Mouse (Mus musculus) spleen, embryonic (tissue): ENCODE data around the gene Fbxw17.
"Not testable (repeated sequence)": the region's sequence is repeated elsewhere in the genome, so short reads cannot be mapped to it uniquely, and the experiment has no call there.

Source experiments
- CTCF ChIA-PET: fragments of 350-600 bp; sonication (Branson Sonifier 250); formaldehyde crosslinking; loops from one replicate; lab custom pipeline; 2022; lab: Charles Lee

Gene Fbxw17

DNA sequence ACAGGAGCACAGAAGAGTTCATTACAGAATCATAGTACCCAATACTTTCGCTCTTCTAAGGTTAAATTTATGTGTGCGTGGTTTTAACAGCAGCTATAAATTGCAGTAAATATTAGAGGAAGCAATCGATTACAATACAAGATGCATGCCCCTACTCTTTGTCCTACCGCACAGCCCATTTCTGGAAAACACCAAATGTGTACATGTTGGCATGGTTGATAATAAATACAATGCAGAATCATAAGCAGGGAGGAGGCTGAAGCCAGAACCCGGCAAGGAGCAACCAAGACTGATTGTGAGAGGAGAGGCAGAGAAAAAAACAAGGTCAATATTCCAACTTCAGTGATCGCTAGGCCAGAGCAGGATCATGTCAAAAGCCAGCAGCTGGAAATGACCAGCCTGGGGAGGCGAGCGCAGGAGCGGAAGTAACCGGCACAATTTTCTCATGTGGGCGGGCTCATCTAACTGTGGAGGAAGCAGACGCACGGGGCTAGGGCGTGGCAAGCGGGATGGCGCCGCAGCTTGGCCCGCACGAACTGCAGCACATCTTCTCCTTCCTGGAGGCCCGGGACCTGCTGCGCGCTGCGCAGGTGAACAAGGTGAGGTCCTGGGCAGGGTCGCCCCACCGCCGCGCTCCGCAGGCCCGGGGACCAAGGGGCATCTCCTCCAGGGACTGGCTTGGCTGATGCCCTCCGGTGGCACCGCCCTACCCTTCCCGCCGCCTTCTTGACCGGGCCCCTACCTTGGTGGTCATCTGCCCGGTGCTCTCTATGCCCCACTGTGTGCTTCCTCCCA lies at the start of gene Fbxw17:
Gene Fbxw17, plus strand, starts transcription at position 476 of the 795 bp plus-strand sequence.
- CTCF ChIA-PET = no interaction called here

DNA sequence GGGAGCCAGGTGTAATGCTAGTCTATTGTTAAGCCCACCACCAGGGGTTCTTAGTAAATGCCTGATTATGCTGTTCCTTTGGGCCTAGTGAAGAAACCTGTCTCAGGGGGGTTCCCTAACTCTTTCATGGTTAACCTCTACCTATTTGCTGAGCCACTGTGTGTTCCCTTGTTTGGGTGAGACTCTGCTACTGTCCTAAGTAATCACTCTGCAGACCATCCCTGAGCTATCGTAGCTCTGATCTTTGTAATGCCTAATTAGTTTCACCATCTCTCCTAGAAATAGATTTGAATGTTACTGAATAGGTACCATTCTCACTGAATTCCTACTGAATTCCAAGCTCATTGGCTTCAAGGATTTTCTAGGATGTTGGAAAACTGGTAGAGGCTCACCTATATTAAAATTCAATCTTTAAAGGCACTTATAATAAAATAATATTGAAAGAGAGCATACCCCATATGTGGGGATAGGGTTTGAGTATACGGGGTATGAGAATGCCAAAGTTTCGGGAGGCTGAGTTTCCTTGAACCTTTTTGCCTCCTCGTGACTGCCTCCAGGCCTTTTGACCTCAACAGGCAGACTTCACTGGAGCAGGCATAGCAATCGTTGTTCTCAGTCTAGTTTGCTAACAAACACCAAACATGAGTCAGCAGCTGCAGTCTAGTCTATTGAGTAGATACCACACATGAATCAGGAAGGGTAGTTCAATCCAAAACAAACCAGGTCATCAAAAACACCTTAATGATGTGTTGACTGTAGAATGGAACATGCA lies 44.5 kb upstream of the Fbxw17 start:
- CTCF ChIA-PET = not testable (repeated sequence)

DNA sequence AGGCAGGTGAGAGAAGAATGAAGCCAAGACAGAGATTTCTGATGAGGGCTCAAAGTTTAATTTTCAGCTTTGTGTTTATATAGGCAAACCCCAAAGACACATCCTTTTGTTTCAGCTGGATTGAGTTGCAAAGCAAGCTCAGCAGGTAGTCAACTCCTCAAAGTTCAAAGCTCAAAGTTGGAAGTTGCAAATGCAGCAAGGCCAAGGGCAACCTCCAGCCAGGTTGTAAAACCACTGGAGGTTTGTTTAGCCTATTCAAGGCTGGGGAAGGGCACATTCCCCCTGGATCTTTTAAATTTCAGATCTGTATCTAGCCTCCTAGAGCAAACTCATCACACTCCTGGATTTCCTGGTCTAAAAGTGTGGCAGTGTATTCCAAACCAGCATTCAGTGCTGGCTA lies 28.5 kb upstream of the Fbxw17 start:
- CTCF ChIA-PET = not testable (repeated sequence)

DNA sequence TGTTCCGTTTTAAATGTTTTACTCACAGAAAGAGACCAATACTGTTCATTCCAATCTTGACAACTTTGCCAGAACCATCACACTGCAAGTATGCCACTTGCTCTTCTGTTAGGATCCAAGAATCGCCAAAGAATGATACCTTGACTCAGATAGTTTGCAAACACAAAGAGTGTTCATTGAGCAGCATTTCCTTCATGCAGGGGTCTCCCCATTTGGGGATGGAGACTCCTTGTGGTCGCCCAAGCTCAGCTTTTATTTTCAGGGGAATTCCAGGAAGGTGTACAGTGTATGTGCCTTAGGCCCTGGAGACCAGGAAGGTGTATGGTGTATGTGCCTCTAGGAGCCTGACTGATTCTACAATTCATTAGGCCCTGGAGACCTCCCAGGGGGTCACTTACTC lies 757 bp downstream of the Fbxw17 start:
- CTCF ChIA-PET = no interaction called here

DNA sequence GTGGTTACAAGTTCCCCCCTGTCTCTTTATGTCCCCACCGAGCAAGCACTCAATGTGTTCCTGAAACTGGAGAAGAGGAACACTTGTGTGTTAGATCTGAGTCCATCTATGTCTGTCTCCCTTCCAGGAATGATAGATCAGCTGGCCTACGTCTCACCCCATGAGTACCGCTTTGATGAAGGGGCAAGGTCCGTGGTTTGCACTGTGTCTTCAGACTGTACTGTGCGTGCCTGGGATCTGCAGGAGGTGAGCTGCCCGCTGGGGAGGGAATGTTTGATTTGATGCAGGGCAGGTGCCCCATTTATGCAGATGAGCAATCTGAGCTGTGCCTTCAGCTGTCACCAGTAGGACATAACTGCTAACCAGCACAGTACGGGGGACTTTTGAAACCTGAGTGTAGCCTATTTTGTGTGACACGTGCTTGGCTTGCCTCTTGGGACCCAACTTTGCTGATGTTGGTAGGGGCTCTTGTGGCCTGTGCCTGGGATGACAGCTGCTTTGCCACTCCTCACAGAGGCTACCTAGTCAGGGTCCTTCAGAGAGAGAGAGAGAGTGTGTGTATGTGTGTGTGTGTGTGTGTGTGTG lies 6.1 kb downstream of the Fbxw17 start:
- CTCF ChIA-PET = no interaction called here

GRCm38 (mm10) chr13:50424517-50424916 lies 6.9 kb downstream of the Fbxw17 start:
- CTCF ChIA-PET = no interaction called here

- CTCF ChIA-PET = no interaction called here
Observed at GRCm38 (mm10) chr13:50426686-50427085, 9.0 kb downstream of the Fbxw17 start.

DNA sequence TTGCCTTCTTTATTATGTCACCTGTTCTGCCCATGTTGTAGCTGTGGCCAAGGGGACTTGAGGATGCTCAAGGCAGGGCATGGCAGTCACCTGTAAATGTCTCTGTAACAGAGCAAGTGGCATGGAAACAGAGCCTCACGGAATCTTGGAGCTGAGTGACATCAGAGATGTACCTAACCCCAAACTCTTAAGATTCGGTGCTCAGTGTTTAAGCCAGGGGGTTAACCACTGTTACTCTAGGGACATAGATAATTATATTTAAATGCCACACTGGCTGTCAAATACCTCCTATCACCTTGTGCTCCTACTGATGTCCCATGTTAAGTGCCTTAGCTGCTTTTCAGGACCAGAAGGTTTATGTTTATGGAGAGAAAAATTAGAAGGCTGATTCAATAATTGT lies 26.1 kb downstream of the Fbxw17 start, which contains the start of gene Gm47429:
Gene Gm47429, minus strand, starts transcription at position 101 of the 400 bp plus-strand sequence.
- CTCF ChIA-PET = no interaction called here

GRCm38 (mm10) chr13:50445261-50445660 lies 27.6 kb downstream of the Fbxw17 start:
- CTCF ChIA-PET = no interaction called here

DNA sequence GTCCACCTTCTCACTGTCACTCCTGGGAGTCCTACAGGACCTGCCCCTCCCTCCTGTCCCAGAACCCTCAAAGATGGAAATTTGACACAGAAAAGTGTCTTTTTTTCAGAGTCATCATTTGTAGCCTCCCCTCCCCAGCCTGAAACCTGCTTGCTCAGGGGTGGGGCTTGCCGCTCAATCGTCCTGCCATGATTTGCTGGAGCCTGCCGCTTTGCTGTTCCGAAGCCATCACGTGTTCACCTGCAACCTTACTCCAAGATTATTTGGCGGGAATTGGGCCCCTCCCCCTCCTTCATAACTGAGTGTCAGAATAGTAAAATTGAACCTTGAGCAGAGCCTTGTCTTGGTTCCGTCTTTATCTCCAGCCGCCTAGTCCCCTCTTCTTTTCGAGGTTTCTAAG lies 34.6 kb downstream of the Fbxw17 start:
- CTCF ChIA-PET = not testable (repeated sequence)

DNA sequence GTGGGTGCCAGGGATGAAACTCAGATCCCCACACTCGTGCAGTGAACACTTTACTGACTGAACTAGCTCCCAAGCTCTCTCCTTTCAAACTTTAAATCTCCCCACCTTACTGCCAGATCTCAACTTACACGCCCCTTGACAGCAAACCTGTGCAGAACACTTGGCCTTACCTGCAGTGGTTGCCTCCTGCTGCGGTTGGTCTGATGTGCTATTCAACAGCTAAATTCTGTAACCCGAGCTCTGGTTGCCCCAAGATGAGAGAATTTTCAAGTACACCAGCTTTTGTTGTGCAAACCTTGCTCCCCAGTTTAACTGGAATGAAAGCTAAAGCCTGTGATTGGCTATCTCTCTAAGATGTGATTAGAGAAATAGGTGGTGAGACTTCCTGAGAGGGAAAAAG lies 35.8 kb downstream of the Fbxw17 start:
- CTCF ChIA-PET = no interaction called here

DNA sequence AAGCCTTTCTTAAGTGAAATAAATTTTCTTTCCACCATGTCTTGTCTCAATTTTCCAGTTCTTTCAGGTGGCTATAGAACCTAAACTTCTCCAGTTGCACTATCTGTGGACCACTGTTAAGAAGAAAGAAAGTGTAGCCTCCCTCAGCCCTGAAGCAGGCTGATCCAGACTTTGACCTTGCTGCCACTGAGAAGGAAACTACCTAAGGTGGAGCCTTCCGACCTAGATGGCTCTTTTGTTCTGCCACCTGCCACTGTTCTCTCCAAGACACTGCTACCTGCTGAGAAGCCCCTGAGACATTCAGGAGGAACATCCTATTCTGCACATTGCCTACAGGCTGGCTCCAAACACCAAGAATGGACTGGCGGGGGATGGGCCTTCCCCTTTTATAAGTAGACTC lies 42.8 kb downstream of the Fbxw17 start:
- CTCF ChIA-PET = not testable (repeated sequence)

- CTCF ChIA-PET = no interaction called here
Observed at GRCm38 (mm10) chr13:50464621-50465562, 47.2 kb downstream of the Fbxw17 start.

DNA sequence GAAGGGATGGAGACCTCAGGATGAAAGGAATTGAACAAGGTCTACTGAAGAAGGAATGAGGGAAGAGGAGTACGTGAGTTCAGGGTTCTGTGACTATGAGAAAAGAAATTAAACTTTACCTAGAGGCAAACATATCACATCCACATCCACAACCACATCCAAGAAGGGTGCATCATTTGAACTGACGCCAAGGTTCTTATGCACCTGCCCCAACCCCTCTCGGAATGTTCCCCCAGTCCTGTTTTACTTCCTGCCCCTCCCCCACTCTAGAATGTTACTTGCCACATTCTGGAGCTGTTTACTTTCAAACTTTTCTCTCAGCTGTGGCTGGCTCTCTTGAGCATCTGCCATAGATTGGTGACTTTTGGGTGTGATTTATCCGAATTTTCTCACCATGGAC lies 49.3 kb downstream of the Fbxw17 start, which contains the start of gene Nutm2:
Gene Nutm2, plus strand, starts transcription at position 301 of the 400 bp plus-strand sequence.
- CTCF ChIA-PET = no interaction called here
